Mouse (Mus musculus) bone marrow, adult 2 months (tissue): ENCODE measurements around the gene Clip4. TPM values are rescaled to one million over a fixed set of nuclear protein-coding genes. Genes with fewer than 3 reads are reported as not detected.
"Not testable (repeated sequence)": the region's sequence is repeated elsewhere in the genome, so short reads cannot be mapped to it uniquely, and the experiment has no call there.

Experiments
- H3K27ac ChIP-seq: fragments of 200-500 bp; 2 replicates; pipeline ENCODE4 v1.5.1; 2012; ENCODE audit warnings: low read depth, mild to moderate bottlenecking, control low read depth, inconsistent platforms, low read length; ENCODE audit not compliant: control insufficient read depth, poor library complexity, insufficient read depth
- H3K4me1 ChIP-seq: fragments of 200-500 bp; 2 replicates; pipeline ENCODE4 v1.6.1; 2011; ENCODE audit warnings: low read length; ENCODE audit not compliant: control insufficient read depth, insufficient read depth
- H3K4me3 ChIP-seq: fragments of 200-500 bp; replicated peaks from 2 replicates; pipeline ENCODE3; 2011; ENCODE audit warnings: mild to moderate bottlenecking, low read depth, low read length, control low read depth; ENCODE audit not compliant: control insufficient read depth
- CTCF ChIP-seq: fragments of 200-500 bp; IDR thresholded peaks from 2 replicates; pipeline ENCODE4 v1.5.1; 2011; ENCODE audit warnings: low read length, control low read depth; ENCODE audit not compliant: control insufficient read depth, insufficient read depth
- POLR2A ChIP-seq: fragments of 200-500 bp; IDR thresholded peaks from 2 replicates; pipeline ENCODE4 v1.6.1; 2011; ENCODE audit warnings: low read depth, mild to moderate bottlenecking, control low read depth, low read length, borderline replicate concordance; ENCODE audit not compliant: control insufficient read depth
- WGBS: fragments of 180-500 bp; shearing (Covaris S2); methylation state at CpG from one replicate; pipeline ENCODE4 v1.1.7; 2018; 5-methylcytosine and 5-hydroxymethylcytosine counted together
- polyA plus RNA-seq: library from polyadenylated mRNA; stranded (reverse); fragments of >200 nt; gene quantifications from 2 replicates; pipeline ENCODE4 v1.2.4, GENCODE M21; 2011; ENCODE audit warnings: low replicate concordance; ENCODE audit not compliant: missing spikeins, insufficient read depth, insufficient read length

The Clip4 gene
- polyA plus RNA-seq, result 2.3 and 3.1 TPM in 2 replicates

- not testable (repeated sequence) for H3K27ac ChIP-seq, H3K4me3 ChIP-seq, H3K4me1 ChIP-seq
- 77% methylated on average over 1 of the region's 1 CpGs for WGBS
Observed at GRCm38 (mm10) chr17:71768173-71768572, at the start of gene Clip4. Gene Clip4 (plus strand): TSS chr17:71768473.

GRCm38 (mm10) chr17:71720434-71720833 lies 47.8 kb upstream of the Clip4 start:
- Histone ChIP-seq H3K4me3 (no peak overlapping the region), H3K27ac (no peak overlapping the region), H3K4me1 (no peaks in the 10 kb centered on the region)
- TF ChIP-seq POLR2A (no peak), CTCF (no peak)

- WGBS, result 66% methylated on average over 3 of the region's 3 CpGs
- H3K4me1 ChIP-seq, result no peaks in the 10 kb centered on the region
- H3K4me3 ChIP-seq, result no peak overlapping the region
- TF ChIP-seq CTCF, result no peak
- no peak for TF ChIP-seq POLR2A
- H3K27ac ChIP-seq, result no peak overlapping the region
Observed at GRCm38 (mm10) chr17:71721019-71721418, 47.3 kb upstream of the Clip4 start.

GRCm38 (mm10) chr17:71730655-71731054 lies 37.6 kb upstream of the Clip4 start:
- no peak overlapping the region for H3K27ac ChIP-seq
- WGBS, result 64% methylated on average over 2 of the region's 2 CpGs
- no peak for TF ChIP-seq CTCF
- TF ChIP-seq POLR2A, result no peak
- no peak overlapping the region for H3K4me3 ChIP-seq
- H3K4me1 ChIP-seq, result no peaks in the 10 kb centered on the region

GRCm38 (mm10) chr17:71736442-71736841 lies 31.8 kb upstream of the Clip4 start:
- 57% methylated on average over 3 of the region's 3 CpGs for WGBS

GRCm38 (mm10) chr17:71742156-71742555 lies 26.1 kb upstream of the Clip4 start:
- TF ChIP-seq CTCF, result no peak
- no peak for TF ChIP-seq POLR2A

More at GRCm38 (mm10) chr17:71736442-71736841, 31.8 kb upstream of the Clip4 start:
- Histone ChIP-seq H3K27ac (no peak overlapping the region), H3K4me1 (no peaks in the 10 kb centered on the region), H3K4me3 (no peak overlapping the region)
- no peak for TF ChIP-seq CTCF
- no peak for TF ChIP-seq POLR2A

GRCm38 (mm10) chr17:71742935-71743334 lies 25.3 kb upstream of the Clip4 start:
- WGBS, result 75% methylated on average over 5 of the region's 5 CpGs
- no peak overlapping the region for H3K4me3 ChIP-seq
- no peak overlapping the region for H3K27ac ChIP-seq
- no peak for TF ChIP-seq POLR2A
- no peak for TF ChIP-seq CTCF
- no peaks in the 10 kb centered on the region for H3K4me1 ChIP-seq

More at GRCm38 (mm10) chr17:71742156-71742555, 26.1 kb upstream of the Clip4 start:
- H3K27ac ChIP-seq, result no peak overlapping the region
- WGBS, result 79% methylated on average over 3 of the region's 3 CpGs
- no peaks in the 10 kb centered on the region for H3K4me1 ChIP-seq
- H3K4me3 ChIP-seq, result no peak overlapping the region

GRCm38 (mm10) chr17:71746114-71746513 lies 22.2 kb upstream of the Clip4 start:
- no peak overlapping the region for H3K27ac ChIP-seq
- no peak for TF ChIP-seq POLR2A
- TF ChIP-seq CTCF, result no peak
- H3K4me1 ChIP-seq, result no peaks in the 10 kb centered on the region
- no peak overlapping the region for H3K4me3 ChIP-seq
- 75% methylated on average over 9 of the region's 9 CpGs for WGBS

- WGBS, result 85% methylated on average over 8 of the region's 8 CpGs
- no peak overlapping the region for H3K27ac ChIP-seq
- H3K4me3 ChIP-seq, result no peak overlapping the region
- TF ChIP-seq POLR2A, result no peak
- no peaks in the 10 kb centered on the region for H3K4me1 ChIP-seq
Observed at GRCm38 (mm10) chr17:71747561-71747960, 20.7 kb upstream of the Clip4 start.
